Mouse (Mus musculus) liver, embryonic 16.5 days (tissue): ENCODE results near the gene Adamtsl1. TPM values are rescaled to one million over a fixed set of nuclear protein-coding genes. Genes with fewer than 3 reads are reported as not detected.

Experiments
- ATAC-seq: fragments of 200-750 bp; cut with Nextera tagmentation; 2 replicates; pipeline ENCODE4 v1.8.0; 2017; ENCODE audit warnings: low read depth, mild to moderate bottlenecking, moderate number of reproducible peaks, moderate library complexity
- H3K27ac ChIP-seq: fragments of 300-500 bp; sonication (generic); 2 replicates; pipeline ENCODE4 v1.5.1; 2014; ENCODE audit warnings: mild to moderate bottlenecking, low read length
- H3K27me3 ChIP-seq: fragments of 300-500 bp; sonication (generic); 2 replicates; pipeline ENCODE4 v1.6.1; 2014; ENCODE audit warnings: low read depth, low read length, mixed read lengths; ENCODE audit not compliant: control insufficient read depth, insufficient read depth
- H3K36me3 ChIP-seq: fragments of 300-500 bp; sonication (generic); 2 replicates; pipeline ENCODE4 v1.6.1; 2014; ENCODE audit warnings: mild to moderate bottlenecking; ENCODE audit not compliant: control insufficient read depth, insufficient read depth
- H3K4me1 ChIP-seq: fragments of 300-500 bp; sonication (generic); 2 replicates; pipeline ENCODE4 v1.6.1; 2014; ENCODE audit warnings: low read depth, low read length, mixed read lengths; ENCODE audit not compliant: control insufficient read depth
- H3K4me2 ChIP-seq: fragments of 300-500 bp; sonication (generic); 2 replicates; pipeline ENCODE4 v1.6.1; 2014; ENCODE audit warnings: low read depth, low read length, mixed read lengths
- H3K4me3 ChIP-seq: fragments of 300-500 bp; sonication (generic); 2 replicates; pipeline ENCODE4 v1.5.1; 2014; ENCODE audit warnings: low read depth, mild to moderate bottlenecking, low read length
- H3K9ac ChIP-seq: fragments of 300-500 bp; sonication (generic); 2 replicates; pipeline ENCODE4 v1.6.1; 2014; ENCODE audit warnings: low read depth, low read length
- H3K9me3 ChIP-seq: fragments of 300-500 bp; sonication (generic); replicated peaks from 2 replicates; pipeline ENCODE4 v1.6.1; 2016; ENCODE audit warnings: low read length; ENCODE audit not compliant: control insufficient read depth
- WGBS: fragments of 180-500 bp; shearing (Covaris S2); extraction: QIAGEN DNeasy Blood & Tissue Kit; methylation state at CpG from one replicate; pipeline ENCODE4 v1.1.7; 2014; ENCODE audit not compliant: insufficient replicate concordance; 5-methylcytosine and 5-hydroxymethylcytosine counted together
- polyA plus RNA-seq: library from polyadenylated mRNA; unstranded; fragments of >200 nt; fragmentation: Nextera tagmentation; extraction: Ambion mirVana; gene quantifications from 2 replicates; pipeline ENCODE4 v1.2.1, GENCODE M21; 2015

Adamtsl1 gene
- polyA plus RNA-seq, 1 experiment from 2014 or later = 0.67 TPM

DNA sequence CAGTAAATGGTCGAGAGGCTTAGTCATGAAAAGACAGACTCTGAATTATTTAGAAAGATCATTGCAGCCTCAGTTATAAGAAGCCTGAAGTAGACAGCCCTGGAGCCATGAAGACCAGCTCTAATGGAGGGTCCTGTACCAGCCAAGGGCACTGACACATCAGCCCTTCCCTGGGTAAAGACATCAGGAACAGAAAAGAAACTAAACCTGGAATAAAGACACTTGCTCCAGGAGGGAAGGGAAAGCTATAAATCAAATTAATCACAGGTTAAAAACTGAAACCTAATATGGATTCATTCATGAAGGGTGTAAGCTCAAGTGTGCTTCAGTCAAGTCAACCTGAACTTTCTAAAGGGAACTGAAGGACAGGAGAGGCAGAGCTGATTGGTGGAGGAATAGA lies 645.4 kb downstream of the Adamtsl1 start:
- no peak overlapping the region for H3K27ac ChIP-seq
- WGBS = 32% methylated on average over 1 of the region's 1 CpGs
- H3K4me2 ChIP-seq = no peak overlapping the region
- no peaks in the 10 kb centered on the region for H3K9me3 ChIP-seq
- no peak overlapping the region for H3K9ac ChIP-seq
- no peak overlapping the region for H3K4me3 ChIP-seq
- no peaks in the 10 kb centered on the region for H3K4me1 ChIP-seq
- H3K27me3 ChIP-seq = no peaks in the 10 kb centered on the region
- no peaks in the 10 kb centered on the region for H3K36me3 ChIP-seq
- ATAC-seq = no peak

DNA sequence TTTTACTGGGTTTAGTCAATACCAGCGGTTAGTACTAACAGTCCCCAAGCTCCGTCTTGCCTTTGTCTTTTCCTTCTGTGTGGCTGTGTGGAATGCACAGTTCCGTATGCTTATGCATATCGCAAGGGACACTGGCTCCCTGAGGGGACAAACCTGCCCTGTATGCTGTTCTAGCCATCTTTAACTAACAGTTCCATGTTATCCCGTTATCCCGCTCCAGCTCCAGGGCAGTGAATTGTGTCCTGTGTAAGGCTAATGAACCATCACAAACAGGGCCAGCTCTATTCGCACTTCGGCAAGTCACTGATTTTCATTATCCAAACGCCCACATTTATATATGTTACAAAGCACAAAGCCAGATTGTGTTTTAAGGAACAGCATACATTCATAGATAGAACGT lies 656.8 kb downstream of the Adamtsl1 start:
- 74% methylated on average over 10 of the region's 10 CpGs for WGBS
- Histone ChIP-seq H3K9me3 (no peaks in the 10 kb centered on the region), H3K4me1 (no peaks in the 10 kb centered on the region), H3K9ac (no peak overlapping the region), H3K4me2 (no peak overlapping the region), H3K27me3 (no peaks in the 10 kb centered on the region), H3K36me3 (no peaks in the 10 kb centered on the region), H3K27ac (no peak overlapping the region), H3K4me3 (no peak overlapping the region)
- no peak for ATAC-seq

DNA sequence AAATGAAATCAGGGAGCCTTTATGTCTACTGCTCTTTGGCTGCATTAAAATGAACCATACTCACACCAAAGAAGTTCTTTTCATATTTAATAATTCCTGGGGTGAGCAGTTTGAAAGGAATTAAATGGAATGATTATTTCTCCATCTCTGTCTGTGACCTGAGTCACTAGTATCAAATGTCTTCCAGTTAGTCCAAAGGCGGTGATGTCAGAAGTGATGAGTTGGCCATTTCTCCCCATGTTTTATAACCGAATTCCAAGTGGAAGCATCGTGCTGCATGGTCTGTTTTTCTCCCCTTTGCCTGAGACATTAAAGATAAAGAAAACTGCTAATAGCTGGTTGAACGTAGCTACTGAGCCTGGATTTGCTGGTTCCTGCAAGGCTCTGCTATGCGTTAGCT lies 657.5 kb downstream of the Adamtsl1 start:
- H3K9me3 ChIP-seq = no peaks in the 10 kb centered on the region
- H3K4me3 ChIP-seq = no peak overlapping the region
- H3K9ac ChIP-seq = no peak overlapping the region
- H3K27me3 ChIP-seq = no peaks in the 10 kb centered on the region
- no peak overlapping the region for H3K27ac ChIP-seq
- no peaks in the 10 kb centered on the region for H3K36me3 ChIP-seq
- H3K4me2 ChIP-seq = no peak overlapping the region
- no peak for ATAC-seq
- WGBS = 61% methylated on average over 5 of the region's 5 CpGs
- H3K4me1 ChIP-seq = no peaks in the 10 kb centered on the region

GRCm38 (mm10) chr4:86177471-86177870 lies 663.5 kb downstream of the Adamtsl1 start:
- H3K36me3 ChIP-seq = no peaks in the 10 kb centered on the region
- 68% methylated on average over 6 of the region's 6 CpGs for WGBS
- H3K27me3 ChIP-seq = no peaks in the 10 kb centered on the region
- no peak overlapping the region for H3K4me2 ChIP-seq
- ATAC-seq = no peak
- H3K27ac ChIP-seq = no peak overlapping the region
- no peaks in the 10 kb centered on the region for H3K9me3 ChIP-seq
- H3K4me3 ChIP-seq = no peak overlapping the region
- H3K9ac ChIP-seq = no peak overlapping the region
- no peaks in the 10 kb centered on the region for H3K4me1 ChIP-seq

- H3K27me3 ChIP-seq = no peaks in the 10 kb centered on the region
- no peak for ATAC-seq
- H3K36me3 ChIP-seq = no peaks in the 10 kb centered on the region
- no peak overlapping the region for H3K4me2 ChIP-seq
- no peak overlapping the region for H3K27ac ChIP-seq
- 71% methylated on average over 14 of the region's 14 CpGs for WGBS
- no peak overlapping the region for H3K4me3 ChIP-seq
- no peak overlapping the region for H3K9ac ChIP-seq
- no peaks in the 10 kb centered on the region for H3K9me3 ChIP-seq
- H3K4me1 ChIP-seq = no peaks in the 10 kb centered on the region
Measured at GRCm38 (mm10) chr4:86178116-86178515, 664.1 kb downstream of the Adamtsl1 start.

- no peaks in the 10 kb centered on the region for H3K9me3 ChIP-seq
- H3K4me3 ChIP-seq = no peak overlapping the region
- no peak overlapping the region for H3K27ac ChIP-seq
- no peak overlapping the region for H3K9ac ChIP-seq
- no peaks in the 10 kb centered on the region for H3K36me3 ChIP-seq
- no peaks in the 10 kb centered on the region for H3K27me3 ChIP-seq
- ATAC-seq = no peak
- H3K4me2 ChIP-seq = no peak overlapping the region
- H3K4me1 ChIP-seq = no peaks in the 10 kb centered on the region
- WGBS = 33% methylated on average over 1 of the region's 1 CpGs
Measured at GRCm38 (mm10) chr4:86183701-86184173, 669.8 kb downstream of the Adamtsl1 start.

DNA sequence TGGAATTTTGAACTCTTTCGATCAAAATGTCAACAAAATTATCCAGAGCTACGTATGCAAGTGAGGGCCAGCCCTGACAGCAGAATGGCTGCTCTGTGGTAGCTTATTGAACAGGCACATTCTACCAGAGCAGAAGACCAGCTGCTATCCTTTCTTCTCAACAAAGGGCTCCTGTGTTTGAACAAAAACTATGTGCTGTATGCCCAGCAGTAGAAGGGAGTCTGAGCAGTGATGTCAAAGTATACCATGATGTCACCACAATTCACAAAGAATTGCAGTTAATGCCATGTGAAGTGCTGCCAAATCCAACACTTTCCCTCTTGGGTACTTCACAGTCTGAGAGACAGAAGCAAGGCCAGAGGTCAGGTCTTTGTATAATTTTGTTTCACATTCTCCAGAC lies 675.9 kb downstream of the Adamtsl1 start:
- H3K9me3 ChIP-seq = no peaks in the 10 kb centered on the region
- H3K27ac ChIP-seq = no peak overlapping the region
- no peaks in the 10 kb centered on the region for H3K4me1 ChIP-seq
- ATAC-seq = no peak
- 53% methylated on average over 2 of the region's 2 CpGs for WGBS
- H3K4me2 ChIP-seq = no peak overlapping the region
- no peak overlapping the region for H3K9ac ChIP-seq
- no peaks in the 10 kb centered on the region for H3K36me3 ChIP-seq
- H3K4me3 ChIP-seq = no peak overlapping the region
- no peaks in the 10 kb centered on the region for H3K27me3 ChIP-seq

DNA sequence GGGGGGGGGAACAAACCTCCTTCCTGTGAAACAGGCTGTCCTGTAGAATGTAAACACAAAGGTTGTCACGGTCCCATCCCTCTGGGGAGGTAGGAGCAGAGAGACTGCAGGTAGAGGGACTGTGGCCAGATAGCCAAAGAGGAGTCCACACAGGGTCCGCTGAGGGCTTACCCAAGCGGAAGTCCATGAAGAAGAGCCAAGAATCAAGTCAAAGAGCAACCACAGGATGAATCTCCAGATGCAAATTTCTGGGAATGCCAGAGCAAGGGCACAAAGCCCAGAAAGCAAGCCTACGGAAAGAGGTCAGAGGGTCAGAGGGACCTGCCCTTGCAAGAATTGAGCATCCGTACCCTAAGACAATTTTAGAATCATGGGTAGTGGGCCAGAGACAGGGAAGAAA lies 677.2 kb downstream of the Adamtsl1 start:
- no peaks in the 10 kb centered on the region for H3K36me3 ChIP-seq
- H3K27ac ChIP-seq = no peak overlapping the region
- no peak overlapping the region for H3K9ac ChIP-seq
- H3K9me3 ChIP-seq = no peaks in the 10 kb centered on the region
- WGBS = 65% methylated on average over 5 of the region's 5 CpGs
- H3K4me3 ChIP-seq = no peak overlapping the region
- no peak overlapping the region for H3K4me2 ChIP-seq
- H3K27me3 ChIP-seq = no peaks in the 10 kb centered on the region
- H3K4me1 ChIP-seq = no peaks in the 10 kb centered on the region
- ATAC-seq = no peak

- Histone ChIP-seq H3K27ac (no peak overlapping the region), H3K27me3 (no peaks in the 10 kb centered on the region), H3K9me3 (no peaks in the 10 kb centered on the region), H3K36me3 (no peaks in the 10 kb centered on the region), H3K4me2 (no peak overlapping the region), H3K9ac (no peak overlapping the region), H3K4me1 (no peaks in the 10 kb centered on the region), H3K4me3 (no peak overlapping the region)
- ATAC-seq = no peak
- 72% methylated on average over 7 of the region's 7 CpGs for WGBS
Measured at GRCm38 (mm10) chr4:86201766-86202165, 687.8 kb downstream of the Adamtsl1 start.
